Mouse (Mus musculus) gastrocnemius, adult 8-10 months (tissue): Measurements from ENCODE around the gene Slc31a1. TPM values are rescaled to one million over a fixed set of nuclear protein-coding genes. Genes with fewer than 3 reads are reported as not detected.

Experiments used
- DNase-seq, 2 experiments: peaks; one replicate each; pipeline ENCODE4 v3.0.0; 2022; ENCODE audit warnings: low spot score in 2 of 2
- total RNA-seq, 4 experiments: library from RNA; stranded (reverse); gene quantifications; 2 replicates each; pipeline ENCODE4 v1.2.4; 2022

Gene Slc31a1
- total RNA-seq, 4 experiments from 2014 or later: 7.6 to 9.7 (median 8.5) TPM

GRCm38 (mm10) chr4:62406133-62406532 is 45.6 kb downstream of the Slc31a1 start:
- no peak for DNase-seq

GRCm38 (mm10) chr4:62407730-62408582 is 47.4 kb downstream of the Slc31a1 start:
- no peak for DNase-seq

- peak; percentile 96 to 98 for DNase-seq
Measured at GRCm38 (mm10) chr4:62408601-62409282, 48.2 kb downstream of the Slc31a1 start, which contains the start of the genes Cdc26 and Prpf4. TSS of gene Cdc26 (minus strand) at chr4:62408642. TSS of gene Prpf4 (plus strand) at chr4:62408797.

GRCm38 (mm10) chr4:62409615-62410014 is 49.1 kb downstream of the Slc31a1 start:
- no peak for DNase-seq

- DNase-seq: no peak
Measured at GRCm38 (mm10) chr4:62410325-62410724, 49.8 kb downstream of the Slc31a1 start.

- no peak for DNase-seq
Measured at GRCm38 (mm10) chr4:62411606-62412005, 51.1 kb downstream of the Slc31a1 start.

GRCm38 (mm10) chr4:62418448-62418847 is 57.9 kb downstream of the Slc31a1 start:
- no peak for DNase-seq

GRCm38 (mm10) chr4:62419091-62419490 is 58.6 kb downstream of the Slc31a1 start:
- DNase-seq: no peak

- no peak for DNase-seq
Measured at GRCm38 (mm10) chr4:62425891-62426290, 65.4 kb downstream of the Slc31a1 start.

GRCm38 (mm10) chr4:62427978-62428758 is 67.6 kb downstream of the Slc31a1 start:
- no peak for DNase-seq

GRCm38 (mm10) chr4:62429616-62430015 is 69.1 kb downstream of the Slc31a1 start:
- DNase-seq: no peak

GRCm38 (mm10) chr4:62430678-62431077 is 70.2 kb downstream of the Slc31a1 start:
- DNase-seq: no peak

- DNase-seq: no peak
Measured at GRCm38 (mm10) chr4:62431522-62431921, 71.0 kb downstream of the Slc31a1 start.

GRCm38 (mm10) chr4:62433939-62434870 is 73.7 kb downstream of the Slc31a1 start:
- DNase-seq: no peak

- no peak for DNase-seq
Measured at GRCm38 (mm10) chr4:62435081-62435480, 74.6 kb downstream of the Slc31a1 start, which contains the start of gene Rnf183. TSS of gene Rnf183 (minus strand) at chr4:62435252.

GRCm38 (mm10) chr4:62437256-62437778 is 76.8 kb downstream of the Slc31a1 start:
- DNase-seq: no peak

GRCm38 (mm10) chr4:62437871-62438270 is 77.3 kb downstream of the Slc31a1 start:
- DNase-seq: no peak

GRCm38 (mm10) chr4:62439793-62440192 is 79.3 kb downstream of the Slc31a1 start:
- no peak for DNase-seq

- no peak for DNase-seq
Measured at GRCm38 (mm10) chr4:62440544-62440943, 80.0 kb downstream of the Slc31a1 start.

GRCm38 (mm10) chr4:62440986-62441385 is 80.5 kb downstream of the Slc31a1 start:
- no peak for DNase-seq
